Mouse (Mus musculus): Measurements from ENCODE around the gene 1110004F10Rik.

Gene 1110004F10Rik

DNA sequence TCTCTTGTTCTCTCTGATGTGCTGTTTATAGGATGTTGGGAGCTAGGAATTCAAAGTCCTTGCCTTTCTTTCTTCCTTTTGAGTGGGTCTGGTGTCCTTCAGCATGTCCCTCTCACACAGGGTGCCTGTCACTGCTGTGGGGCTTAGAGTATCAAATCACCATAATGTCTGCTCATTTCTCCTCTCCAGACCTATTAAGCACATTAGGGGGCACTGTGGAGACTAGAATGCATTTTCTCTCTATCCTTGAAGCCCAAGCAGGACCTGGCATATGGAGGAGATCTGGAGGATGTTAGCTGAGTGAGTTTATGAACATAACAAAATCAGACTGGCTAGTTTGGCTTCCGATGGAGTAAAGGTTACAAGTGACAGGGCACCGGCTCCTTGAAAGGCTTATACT, 107.9 kb downstream of the 1110004F10Rik start:
- no peak for DNase-seq

GRCm38 (mm10) chr7:116149568-116149967, 110.4 kb downstream of the 1110004F10Rik start:
- no peak for DNase-seq

- DNase-seq, result no peak
Measured at GRCm38 (mm10) chr7:116153781-116154368, 114.7 kb downstream of the 1110004F10Rik start.

Measured in thymus, adult 18-20 months (tissue).